Mouse (Mus musculus) c-Kit-positive CD71-negative TER-119-negative erythroid progenitor cells, embryonic 14.5 days (primary cell): ENCODE measurements at regions not wholly inside any gene's neighbourhood (a gene's known extent, or its start where the extent isn't known, plus 50 kb on each side); places are given as distances from the start of the nearest gene placed in this dataset.

Experiments used
- DNase-seq: peaks from one replicate; pipeline ENCODE4 v3.0.0-alpha.2; 2013; ENCODE audit warnings: low read depth

DNA sequence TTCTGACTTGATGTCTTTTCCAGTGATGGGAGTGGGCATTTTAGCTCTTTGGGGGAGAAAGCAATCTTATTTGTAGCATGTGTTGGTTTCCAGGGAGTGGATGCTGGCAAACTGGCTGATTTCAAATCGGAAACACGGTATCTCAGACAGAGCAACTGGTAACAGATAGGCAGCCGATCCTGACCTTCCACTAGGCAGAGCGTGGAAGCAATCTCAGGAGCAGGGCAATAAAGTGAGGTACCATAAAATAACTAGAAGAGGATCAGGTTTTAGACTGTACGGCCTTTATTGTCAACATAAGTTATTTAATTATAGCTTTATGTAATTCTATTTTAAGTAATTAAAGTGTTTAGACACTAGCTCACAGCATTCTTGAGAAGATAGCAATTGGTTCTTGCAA lies 390.0 kb downstream of the Plk2 start:
- no peak for DNase-seq

DNA sequence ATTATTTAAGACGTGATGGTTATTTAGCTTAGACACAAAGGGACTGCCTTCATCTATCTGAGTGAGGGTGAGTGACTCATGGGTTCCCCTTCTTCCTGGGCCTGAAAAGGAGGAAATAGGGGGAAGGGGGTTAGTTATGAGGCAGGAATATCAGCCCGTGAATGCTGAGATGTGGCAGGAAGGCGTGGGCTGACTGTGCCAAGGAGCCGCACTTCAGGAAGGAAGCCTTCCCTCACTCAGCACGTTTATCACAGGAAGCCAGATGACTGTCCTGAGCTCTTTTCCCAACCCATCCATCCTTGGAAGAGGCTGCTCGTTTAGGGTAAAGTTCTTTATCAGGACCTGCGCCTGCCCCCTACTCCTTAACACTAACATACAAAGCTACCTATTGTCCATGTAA lies 403.5 kb downstream of the Plk2 start:
- DNase-seq: peak; percentile 8

- DNase-seq: no peak
Observed at GRCm38 (mm10) chr13:110802841-110803240, 408.0 kb downstream of the Plk2 start.

GRCm38 (mm10) chr13:110812401-110812800 lies 417.6 kb downstream of the Plk2 start:
- DNase-seq: no peak

DNA sequence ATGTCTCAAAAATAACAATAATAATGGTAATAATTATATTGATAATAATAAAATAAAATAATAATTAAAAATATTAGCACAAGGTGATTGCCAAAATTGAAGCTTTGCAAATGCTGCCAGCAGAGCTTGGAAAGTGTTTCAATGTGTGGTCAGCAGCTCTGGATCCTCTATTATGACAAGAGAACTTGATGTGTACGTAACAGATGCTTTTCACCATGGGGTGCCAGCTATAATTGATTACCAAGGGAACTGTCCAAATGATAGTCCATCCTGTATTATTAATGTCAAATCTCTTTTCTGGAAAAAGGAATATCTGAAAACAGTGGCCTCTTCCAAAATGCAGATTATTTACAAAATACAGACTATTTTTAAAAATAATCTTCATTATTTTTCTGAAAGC lies 419.2 kb downstream of the Plk2 start:
- no peak for DNase-seq

DNA sequence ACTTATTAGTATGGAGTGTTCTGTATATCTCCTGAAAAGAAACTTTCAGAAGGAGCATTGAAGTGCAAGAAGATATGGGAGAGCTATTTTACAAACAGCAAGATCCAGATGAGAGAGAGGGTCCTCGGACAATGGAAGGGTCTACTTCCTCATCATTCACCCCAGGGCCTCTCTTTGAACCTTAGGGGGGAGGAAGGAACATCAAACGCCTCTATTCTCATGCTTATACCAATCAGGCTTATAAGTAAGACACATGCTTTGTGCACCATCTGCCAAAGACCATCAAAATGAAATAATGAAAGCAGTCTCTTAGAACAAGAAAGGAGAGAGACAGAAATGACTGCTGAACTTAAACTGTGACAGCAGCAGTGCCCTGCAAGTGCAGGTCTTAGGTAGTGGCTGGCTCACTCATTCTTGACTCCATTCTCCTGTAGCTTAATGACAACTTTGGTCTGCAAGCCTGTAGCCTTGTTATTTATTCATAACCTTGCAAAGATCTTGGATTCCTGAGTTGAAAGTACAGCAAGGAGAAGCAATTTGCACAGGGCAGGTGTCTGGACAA lies 424.5 kb downstream of the Plk2 start:
- DNase-seq: no peak

GRCm38 (mm10) chr13:110824878-110825277 lies 429.9 kb upstream of the Actbl2 start:
- no peak for DNase-seq

- DNase-seq: no peak
Observed at GRCm38 (mm10) chr13:110832442-110832841, 422.4 kb upstream of the Actbl2 start.

DNA sequence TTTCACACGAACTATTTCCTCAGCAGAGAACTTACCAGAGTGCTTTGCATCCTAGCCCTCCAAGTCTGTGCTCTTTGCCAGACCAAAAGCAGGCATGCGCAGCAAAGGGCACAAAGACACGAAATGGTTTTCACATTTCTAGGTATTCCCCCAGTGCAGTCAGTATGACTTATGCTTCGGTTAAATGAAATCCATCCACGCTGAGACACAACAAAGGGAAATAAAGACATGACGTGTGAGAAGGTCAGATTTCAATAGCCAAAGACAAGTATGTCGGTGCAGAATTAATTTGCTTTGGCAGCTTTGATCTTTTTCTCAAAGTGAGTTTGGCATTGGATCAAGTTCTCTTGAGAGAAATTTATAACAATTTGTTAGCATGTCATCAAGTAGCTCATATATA lies 417.9 kb upstream of the Actbl2 start:
- DNase-seq: no peak

DNA sequence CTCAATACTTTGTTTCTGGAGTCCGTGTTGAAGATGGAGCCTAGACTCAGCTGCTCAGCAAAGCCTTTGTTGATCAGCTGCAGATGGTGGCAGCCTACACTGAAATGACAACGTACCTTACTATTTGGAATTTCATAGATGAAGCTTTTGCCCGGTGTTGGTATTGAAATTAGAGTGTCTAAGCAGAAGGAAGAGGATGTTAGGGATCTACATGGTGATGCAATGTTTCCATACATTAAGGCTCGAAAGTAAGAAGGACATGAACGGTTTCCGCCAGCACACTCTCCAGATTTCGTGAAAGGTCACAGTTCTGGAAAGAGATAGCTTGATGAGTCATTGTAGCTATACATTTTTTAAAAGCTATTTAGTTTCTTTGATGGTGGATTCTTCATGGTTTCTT lies 412.9 kb upstream of the Actbl2 start:
- no peak for DNase-seq

DNA sequence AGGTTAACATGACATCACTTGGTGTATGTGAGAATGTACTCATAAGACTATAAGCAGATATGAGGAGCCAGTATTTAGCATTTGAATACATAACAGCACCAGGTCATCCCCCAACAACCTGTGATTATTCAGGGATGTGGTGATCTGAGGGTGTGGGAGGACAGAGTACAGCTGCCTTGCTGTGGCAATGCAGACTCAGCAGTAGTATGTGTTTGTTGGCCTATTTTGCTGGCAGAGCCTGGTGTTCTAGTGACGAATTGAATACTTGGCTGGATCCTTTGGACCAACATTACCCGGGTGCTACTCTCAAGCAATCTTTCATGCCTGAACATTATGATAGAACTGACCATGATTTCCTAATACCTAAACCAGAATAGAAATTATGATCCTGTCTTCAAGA lies 409.1 kb upstream of the Actbl2 start:
- no peak for DNase-seq

- no peak for DNase-seq
Observed at GRCm38 (mm10) chr13:110852996-110853727, 401.7 kb upstream of the Actbl2 start.

DNA sequence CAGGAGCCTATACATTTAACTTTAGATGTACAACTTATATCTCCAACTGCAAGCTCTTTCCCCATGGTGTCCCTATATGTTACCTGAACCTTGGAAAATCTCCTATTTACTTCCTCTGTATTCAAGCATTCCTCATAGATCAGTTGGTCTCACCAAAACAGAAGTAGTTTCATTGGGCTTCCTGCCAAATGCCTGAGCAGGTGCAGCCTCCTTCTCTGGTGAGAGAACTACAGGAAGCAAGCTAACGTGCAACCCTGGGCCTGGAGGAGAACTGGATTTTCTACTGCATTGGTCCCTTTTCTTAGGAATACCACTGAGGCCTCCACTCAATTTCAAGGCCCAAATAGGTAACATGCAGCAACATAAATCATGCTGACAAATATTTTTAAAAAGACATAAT lies 400.6 kb upstream of the Actbl2 start:
- DNase-seq: no peak

GRCm38 (mm10) chr13:110865902-110866512 lies 388.8 kb upstream of the Actbl2 start:
- DNase-seq: no peak

DNA sequence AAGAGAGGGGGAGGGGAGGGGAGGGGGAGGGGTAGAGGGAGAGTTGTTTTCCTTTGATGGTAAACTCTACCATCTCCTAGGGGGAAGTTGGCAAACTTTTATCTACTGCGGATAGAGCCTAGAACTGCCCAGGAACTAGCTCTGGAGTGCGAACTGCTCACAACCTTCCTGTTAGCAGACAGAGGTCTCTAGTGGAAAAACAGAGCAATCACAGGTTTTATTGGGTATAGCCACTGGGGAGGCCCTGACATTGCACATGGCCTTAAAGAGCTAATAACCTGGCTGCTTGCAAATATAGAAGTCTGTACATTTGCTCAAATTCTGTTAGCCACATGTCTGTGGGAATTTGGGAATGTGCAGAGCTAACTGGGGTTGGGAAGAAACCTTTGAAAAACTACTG lies 388.1 kb upstream of the Actbl2 start:
- peak; percentile 3 for DNase-seq

GRCm38 (mm10) chr13:110871125-110871775 lies 383.6 kb upstream of the Actbl2 start:
- no peak for DNase-seq

DNA sequence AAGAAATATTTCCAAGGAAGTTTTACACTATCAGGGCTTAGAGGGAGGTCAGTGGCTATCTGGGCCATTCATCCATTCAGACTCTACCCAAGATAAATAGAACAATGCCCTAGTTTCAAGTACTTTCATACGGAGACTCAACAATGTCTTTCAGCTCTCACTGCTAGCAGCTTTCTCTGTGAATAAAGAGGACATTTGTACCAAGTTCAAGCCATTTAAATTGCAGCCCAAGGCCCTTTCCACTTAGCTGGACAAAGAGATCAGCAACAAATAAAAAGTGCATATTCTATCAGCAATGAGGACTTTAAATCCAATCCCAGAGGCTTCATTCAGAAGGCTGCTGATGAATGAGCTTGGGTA lies 383.1 kb upstream of the Actbl2 start:
- DNase-seq: no peak

- no peak for DNase-seq
Observed at GRCm38 (mm10) chr13:110881573-110881972, 373.2 kb upstream of the Actbl2 start.

DNA sequence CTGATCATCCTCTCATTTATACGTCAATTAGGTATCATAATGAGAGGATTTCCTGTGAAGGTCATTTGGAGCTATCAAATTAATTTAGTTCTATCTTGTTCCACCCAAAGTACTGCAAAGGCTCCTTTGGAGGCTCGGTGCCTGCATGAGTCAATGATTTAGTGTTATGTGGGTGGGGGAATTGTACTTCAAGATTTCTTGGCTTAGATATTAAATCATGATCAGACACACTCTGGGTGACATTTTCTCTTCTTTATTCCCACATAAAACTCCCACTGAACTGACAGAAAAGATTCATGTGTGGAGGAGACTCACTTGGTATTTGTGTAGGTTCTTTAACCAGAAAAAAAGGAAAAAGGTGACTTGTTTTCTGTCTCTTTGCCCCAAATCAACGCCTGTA lies 372.6 kb upstream of the Actbl2 start:
- no peak for DNase-seq

DNA sequence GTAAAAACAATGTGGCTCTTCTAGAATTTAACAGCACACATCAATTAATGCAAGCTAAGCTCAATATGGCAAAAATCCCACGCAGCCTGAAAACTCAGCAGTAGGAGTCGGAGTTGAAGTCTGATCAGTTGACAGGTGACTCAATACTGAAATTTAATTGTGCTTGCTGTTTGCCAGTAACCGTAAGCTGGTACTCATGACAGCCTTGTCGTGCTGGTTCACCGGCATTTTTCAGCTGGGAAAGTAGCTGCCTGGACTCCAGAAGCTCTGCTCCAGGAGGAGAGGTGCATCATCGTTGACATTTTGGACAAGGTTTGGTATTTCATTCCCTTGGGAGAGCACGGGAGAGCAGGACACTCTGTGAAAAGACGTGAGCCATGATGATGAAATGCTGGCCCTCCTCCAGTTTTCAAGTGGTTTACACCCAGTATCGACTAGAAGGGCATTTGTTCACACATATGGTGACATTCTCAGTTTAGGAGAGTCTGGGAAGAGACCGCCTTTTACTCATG lies 372.1 kb upstream of the Actbl2 start:
- no peak for DNase-seq

GRCm38 (mm10) chr13:110893909-110894308 lies 360.9 kb upstream of the Actbl2 start:
- no peak for DNase-seq

DNA sequence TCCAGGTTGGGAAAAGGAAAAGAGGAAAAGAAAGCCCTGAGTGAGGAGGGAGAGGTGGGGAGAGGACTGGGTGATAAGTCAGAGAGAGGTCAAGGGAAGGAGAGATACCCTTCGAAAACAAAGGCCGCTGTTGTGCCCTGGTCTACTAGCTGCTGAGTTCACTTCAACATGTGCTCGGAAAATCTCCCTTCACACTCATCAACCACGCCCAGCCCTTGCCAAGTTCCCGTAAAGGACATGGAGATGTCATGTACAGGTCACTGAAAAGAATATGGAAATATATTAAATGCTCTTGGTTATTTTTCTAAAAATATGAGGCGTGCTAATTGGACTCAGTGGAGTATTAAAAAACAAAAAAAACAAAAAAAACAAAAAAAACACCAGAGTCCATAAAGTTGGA lies 359.5 kb upstream of the Actbl2 start:
- DNase-seq: no peak

DNA sequence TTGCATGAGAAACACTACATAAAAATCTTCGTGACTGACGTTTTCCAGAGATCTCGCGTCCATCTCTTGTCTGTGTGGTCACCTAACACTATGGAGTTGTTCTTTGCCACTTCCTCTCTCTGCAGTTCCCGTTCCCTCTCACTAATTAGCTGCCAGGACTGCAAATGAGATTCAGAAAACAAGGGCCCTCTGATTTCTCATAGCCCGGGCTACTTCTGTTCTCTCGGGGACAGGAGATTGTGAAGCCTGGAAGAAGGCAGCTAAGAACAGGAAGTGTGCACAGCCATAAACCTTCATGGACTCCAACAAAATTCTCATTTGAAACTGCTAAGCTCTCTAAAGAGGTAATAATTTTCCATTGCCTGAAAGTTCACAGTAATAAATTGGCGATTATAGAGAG lies 358.9 kb upstream of the Actbl2 start:
- no peak for DNase-seq
